Mouse (Mus musculus) CH12.LX (cell line): ENCODE measurements at regions not wholly inside any gene's neighbourhood (a gene's known extent, or its start where the extent isn't known, plus 50 kb on each side); places are given as distances from the start of the nearest gene placed in this dataset.
"Not testable (repeated sequence)": the region's sequence is repeated elsewhere in the genome, so short reads cannot be mapped to it uniquely, and the experiment has no call there.

Experiments
- CTCF ChIP-seq, 2 experiments: IDR thresholded peaks in 1 of 2; conservative IDR thresholded peaks in 1 of 2; 2 replicates each; pipeline ENCODE4 v1.5.1; 2011 to 2012; ENCODE audit warnings: low read depth in 2 of 2, low read length in 2 of 2, improper control_type of control experiment in 1 of 2, inconsistent platforms in 1 of 2, mild to moderate bottlenecking in 1 of 2, moderate library complexity in 1 of 2
- EP300 ChIP-seq: IDR thresholded peaks from 2 replicates; pipeline ENCODE4 v1.6.1; 2011; ENCODE audit warnings: low read length, improper control_type of control experiment
- GABPA ChIP-seq: IDR thresholded peaks from 2 replicates; pipeline ENCODE4 v1.6.1; 2012; ENCODE audit warnings: low read depth, low read length, improper control_type of control experiment, inconsistent platforms; ENCODE audit not compliant: insufficient replicate concordance
- MAFK ChIP-seq: IDR thresholded peaks from 2 replicates; pipeline ENCODE4 v1.6.1; 2011; ENCODE audit warnings: low read length, improper control_type of control experiment; ENCODE audit not compliant: insufficient replicate concordance
- POLR2A ChIP-seq: IDR thresholded peaks from 2 replicates; pipeline ENCODE4 v1.6.1; 2011; ENCODE audit warnings: low read depth, mild to moderate bottlenecking, improper control_type of control experiment, low read length
- ZNF384 ChIP-seq: IDR thresholded peaks from 2 replicates; pipeline ENCODE4 v1.6.1; 2012; ENCODE audit warnings: low read depth, low read length, improper control_type of control experiment, inconsistent platforms

- TF ChIP-seq EP300; POLR2A; MAFK; ZNF384; CTCF (conservative IDR thresholded peaks at IDR 0.05 in 1 of 2, IDR thresholded peaks at IDR 0.05 in 1 of 2; ENCODE audit: low read depth in 2 of 2, low read length in 2 of 2); GABPA: not testable (repeated sequence)
Measured at GRCm38 (mm10) chr10:7358791-7359190, 114.6 kb downstream of the Ulbp1 start.
